Mouse (Mus musculus) liver, embryonic 14.5 days (tissue): ENCODE measurements around the gene Rpl37. TPM values are rescaled to one million over a fixed set of nuclear protein-coding genes. Genes with fewer than 3 reads are reported as not detected.
A peak's percentile ranks its signal among the peaks of the same experiment; 100 is the strongest.

Experiments
- ATAC-seq: fragments of 200-750 bp; cut with Nextera tagmentation; 2 replicates; pipeline ENCODE4 v1.8.0; 2017; ENCODE audit warnings: moderate number of reproducible peaks, mild to moderate bottlenecking, moderate library complexity; ENCODE audit not compliant: insufficient read depth
- DNase-seq, 3 experiments: peaks; one replicate each; pipeline ENCODE4 v3.0.0-alpha.2; 2012 to 2013; ENCODE audit warnings: low read depth in 3 of 3, low spot score in 3 of 3
- H3K27ac ChIP-seq: fragments of 300-500 bp; sonication (generic); 2 replicates; pipeline ENCODE4 v1.5.1; 2014; ENCODE audit warnings: moderate library complexity, mild to moderate bottlenecking, control low read depth, inconsistent platforms
- H3K27me3 ChIP-seq: fragments of 300-500 bp; sonication (generic); 2 replicates; pipeline ENCODE4 v1.6.1; 2014; ENCODE audit warnings: mild to moderate bottlenecking, low read length, moderate library complexity; ENCODE audit not compliant: control insufficient read depth, insufficient read depth
- H3K36me3 ChIP-seq: fragments of 300-500 bp; sonication (generic); replicated peaks from 2 replicates; pipeline ENCODE4 v1.6.1; 2014; ENCODE audit warnings: low read depth; ENCODE audit not compliant: control insufficient read depth, insufficient read depth
- H3K4me1 ChIP-seq, 2 experiments: fragments of 200-500 bp in 1 of 2; fragments of 300-500 bp in 1 of 2; sonication (generic) in 1 of 2; replicated peaks; 2 replicates each; pipeline ENCODE4 v1.6.1; 2012 to 2014; ENCODE audit warnings: antibody characterized with exemption in 1 of 2, inconsistent platforms in 1 of 2, low read length in 1 of 2; ENCODE audit not compliant: control insufficient read depth in 2 of 2, insufficient read depth in 2 of 2
- H3K4me2 ChIP-seq: fragments of 300-500 bp; sonication (generic); 2 replicates; pipeline ENCODE4 v1.6.1; 2014; ENCODE audit warnings: low read depth, mild to moderate bottlenecking, control low read depth, moderate library complexity
- H3K4me3 ChIP-seq, 2 experiments: fragments of 200-500 bp in 1 of 2; fragments of 300-500 bp in 1 of 2; sonication (generic) in 1 of 2; 2 replicates each; pipeline ENCODE4 v1.5.1; 2012 to 2014; ENCODE audit warnings: low read depth in 2 of 2, low read length in 2 of 2, mild to moderate bottlenecking in 2 of 2, control low read depth in 1 of 2, inconsistent platforms in 1 of 2, moderate library complexity in 1 of 2; ENCODE audit not compliant: insufficient read depth in 1 of 2
- H3K9ac ChIP-seq: fragments of 300-500 bp; sonication (generic); replicated peaks from 2 replicates; pipeline ENCODE4 v1.6.1; 2014; ENCODE audit warnings: mild to moderate bottlenecking, control low read depth, moderate library complexity
- H3K9me3 ChIP-seq: fragments of 300-500 bp; sonication (generic); 2 replicates; pipeline ENCODE4 v1.6.1; 2016; ENCODE audit warnings: low read length, mixed read lengths; ENCODE audit not compliant: control insufficient read depth
- CTCF ChIP-seq: IDR thresholded peaks from 2 replicates; pipeline ENCODE4 v1.5.1; 2016; ENCODE audit warnings: antibody characterized with exemption, low read depth, control low read depth
- EP300 ChIP-seq: IDR thresholded peaks from 2 replicates; pipeline ENCODE4 v1.6.1; 2016; ENCODE audit warnings: antibody characterized with exemption, low read depth
- WGBS: fragments of 180-500 bp; shearing (Covaris S2); extraction: QIAGEN DNeasy Blood & Tissue Kit; methylation state at CpG from one replicate; pipeline ENCODE4 v1.1.7; 2014; ENCODE audit not compliant: insufficient replicate concordance; 5-methylcytosine and 5-hydroxymethylcytosine counted together
- polyA plus RNA-seq, 2 experiments: library from polyadenylated mRNA; depleted of rRNA in 1 of 2; stranded (reverse) in 1 of 2; unstranded in 1 of 2; fragments of >200 nt; fragmentation: Nextera tagmentation in 1 of 2; extraction: Ambion mirVana in 1 of 2; gene quantifications; 2 replicates each; pipeline versions ENCODE4 v1.2.1 to v1.2.3; 2012 to 2014

Gene Rpl37
- 259 and 884 TPM in 2 replicates for polyA plus RNA-seq (2012; rRNA removed)
- 547 and 570 TPM in 2 replicates for polyA plus RNA-seq (2014; fragmentation: Nextera tagmentation; extraction: Ambion mirVana)

- WGBS, result under 1% methylated on average over 55 of the region's 55 CpGs
- H3K27ac ChIP-seq, result peak within 1 kb of the TSS; percentile 80
- no peaks in the 10 kb centered on the region for H3K27me3 ChIP-seq
- peak within 1 kb of the TSS; percentile 93 for H3K4me2 ChIP-seq
- peaks cover 43% of the 10 kb centered on the region for H3K36me3 ChIP-seq
- ATAC-seq (peak; percentile 95), DNase-seq (peak; percentile 94 to 96 (median 95))
- peak within 1 kb of the TSS; percentile 84 to 92 for H3K4me3 ChIP-seq
- peaks cover 27 to 35% of the 10 kb centered on the region in 2 experiments for H3K4me1 ChIP-seq
- H3K9ac ChIP-seq, result peak within 1 kb of the TSS; percentile 92
- TF ChIP-seq EP300 (no peak; the same call in 1 of the 2 replicates), CTCF (peak; percentile 86)
- no peaks in the 10 kb centered on the region for H3K9me3 ChIP-seq
These were observed at the start of gene Rpl37 for GRCm38 (mm10) chr15:5116270-5117030. Rpl37 (plus strand) TSS chr15:5116645.

GRCm38 (mm10) chr15:5068801-5069518, 47.5 kb upstream of the Rpl37 start:
- Histone ChIP-seq H3K4me2 (no peak overlapping the region), H3K4me1 (no peaks in the 10 kb centered on the region), H3K4me3 (no peak overlapping the region), H3K27me3 (no peaks in the 10 kb centered on the region), H3K9ac (no peak overlapping the region), H3K9me3 (no peaks in the 10 kb centered on the region), H3K27ac (no peak overlapping the region), H3K36me3 (no peaks in the 10 kb centered on the region)
- DNase-seq, result no peak
- peak; percentile 54 for TF ChIP-seq CTCF
- TF ChIP-seq EP300, result no peak
- no peak for ATAC-seq
- 52% methylated on average over 15 of the region's 15 CpGs for WGBS

GRCm38 (mm10) chr15:5081235-5081634, 35.2 kb upstream of the Rpl37 start:
- no peaks in the 10 kb centered on the region for H3K4me1 ChIP-seq
- peak in 1 of 3 experiments; percentile 7 for DNase-seq
- H3K27ac ChIP-seq, result no peak overlapping the region
- H3K27me3 ChIP-seq, result no peaks in the 10 kb centered on the region
- H3K36me3 ChIP-seq, result no peaks in the 10 kb centered on the region
- no peak overlapping the region for H3K4me3 ChIP-seq
- WGBS, result 29% methylated on average over 1 of the region's 1 CpGs
- no peak for TF ChIP-seq EP300
- no peak for TF ChIP-seq CTCF
- no peak overlapping the region for H3K4me2 ChIP-seq
- ATAC-seq, result 0 out of 2 replicates have a peak, but pooled peaks have one; percentile 43
- H3K9me3 ChIP-seq, result no peaks in the 10 kb centered on the region
- H3K9ac ChIP-seq, result no peak overlapping the region

- Histone ChIP-seq H3K4me3 (no peak overlapping the region), H3K4me1 (no peaks in the 10 kb centered on the region), H3K9ac (no peak overlapping the region), H3K27ac (no peak overlapping the region), H3K36me3 (no peaks in the 10 kb centered on the region), H3K4me2 (no peak overlapping the region), H3K27me3 (no peaks in the 10 kb centered on the region), H3K9me3 (no peaks in the 10 kb centered on the region)
- TF ChIP-seq CTCF (peak; percentile 44; the same call in 1 of the 2 replicates), EP300 (no peak)
- DNase-seq (no peak), ATAC-seq (no peak)
- 0% methylated on average over 2 of the region's 2 CpGs for WGBS
These were observed 30.3 kb upstream of the Rpl37 start for GRCm38 (mm10) chr15:5086162-5086561.
